Mouse (Mus musculus) heart, adult 2 months (tissue): ENCODE data around the gene Trcg1. TPM values are rescaled to one million over a fixed set of nuclear protein-coding genes. Genes with fewer than 3 reads are reported as not detected.

Experiments used
- DNase-seq, 2 experiments: peaks; one replicate each; pipeline ENCODE4 v3.0.0; 2021
- H3K27ac ChIP-seq: fragments of 200-600 bp; 2 replicates; pipeline ENCODE4 v1.8.1; 2022
- H3K27me3 ChIP-seq: fragments of 200-500 bp; 2 replicates; pipeline ENCODE4 v1.6.1; 2012; ENCODE audit warnings: mild to moderate bottlenecking, low read length, inconsistent platforms, mixed read lengths; ENCODE audit not compliant: control insufficient read depth, insufficient read depth
- H3K36me3 ChIP-seq: fragments of 200-500 bp; 2 replicates; pipeline ENCODE4 v1.6.1; 2012; ENCODE audit warnings: low read length, inconsistent platforms; ENCODE audit not compliant: control insufficient read depth, insufficient read depth
- H3K4me1 ChIP-seq: fragments of 200-500 bp; 2 replicates; pipeline ENCODE4 v1.6.1; 2011; ENCODE audit warnings: low read length; ENCODE audit not compliant: control insufficient read depth, insufficient read depth
- H3K4me3 ChIP-seq: fragments of 200-600 bp; 2 replicates; pipeline ENCODE4 v1.8.1; 2022
- H3K79me2 ChIP-seq: fragments of 200-500 bp; replicated peaks from 2 replicates; pipeline ENCODE4 v1.6.1; 2012; ENCODE audit warnings: mild to moderate bottlenecking, inconsistent platforms, low read length, moderate library complexity, mixed read lengths; ENCODE audit not compliant: control insufficient read depth, insufficient read depth
- H3K9ac ChIP-seq: fragments of 200-500 bp; 2 replicates; pipeline ENCODE4 v1.6.1; 2012; ENCODE audit warnings: low read depth, mild to moderate bottlenecking, control low read depth, inconsistent platforms, low read length, mixed read lengths
- CTCF ChIP-seq: fragments of 200-600 bp; IDR thresholded peaks from 2 replicates; pipeline ENCODE4 v1.8.1; 2022; ENCODE audit warnings: antibody characterized with exemption, mild to moderate bottlenecking, moderate library complexity
- EP300 ChIP-seq: fragments of 200-500 bp; IDR thresholded peaks from 2 replicates; pipeline ENCODE4 v1.6.1; 2011; ENCODE audit warnings: low read depth, low read length, control low read depth; ENCODE audit not compliant: insufficient read depth
- POLR2A ChIP-seq: fragments of 200-500 bp; IDR thresholded peaks from 2 replicates; pipeline ENCODE4 v1.6.1; 2011; ENCODE audit warnings: mild to moderate bottlenecking, low read depth, low read length, control low read depth; ENCODE audit not compliant: insufficient read depth
- WGBS: fragments of 180-500 bp; shearing (Covaris S2); methylation state at CpG from one replicate; pipeline ENCODE4 v1.1.7; 2018; 5-methylcytosine and 5-hydroxymethylcytosine counted together
- intact Hi-C: fragments of 180-260 bp; cut with DNase I; formaldehyde crosslinking; loops from one replicate; pipeline ENCODE4 v1.15.1; 2025
- polyA plus RNA-seq: library from polyadenylated mRNA; depleted of rRNA; stranded (reverse); fragments of >200 nt; gene quantifications from 2 replicates; pipeline ENCODE4 v1.2.3, GENCODE M21; 2012
- total RNA-seq, 2 experiments: library from RNA; stranded (reverse); gene quantifications; 2 replicates each; pipeline ENCODE4 v1.2.3; 2021

Trcg1 gene
- total and polyA plus RNA-seq, 3 experiments: not detected

- no peak overlapping the region for H3K27ac ChIP-seq
- H3K4me3 ChIP-seq: no peak overlapping the region
- H3K4me1 ChIP-seq: no peaks in the 10 kb centered on the region; the same call in 1 of the 2 replicates
- WGBS: 75% methylated on average over 4 of the region's 4 CpGs
- H3K79me2 ChIP-seq: no peaks in the 10 kb centered on the region
- no peak overlapping the region for H3K9ac ChIP-seq
- intact Hi-C loops: loop anchor here (10.0 kb wide), 1 partner anchor 175 kb away; no protein-coding TSS in a partner anchor
- H3K36me3 ChIP-seq: no peaks in the 10 kb centered on the region
- H3K27me3 ChIP-seq: no peaks in the 10 kb centered on the region
- no peak for TF ChIP-seq POLR2A
- TF ChIP-seq EP300: no peak
- no peak for TF ChIP-seq CTCF
- DNase-seq: no peak
Measured at GRCm38 (mm10) chr9:57229726-57230125, 6.6 kb upstream of the Trcg1 start.

DNA sequence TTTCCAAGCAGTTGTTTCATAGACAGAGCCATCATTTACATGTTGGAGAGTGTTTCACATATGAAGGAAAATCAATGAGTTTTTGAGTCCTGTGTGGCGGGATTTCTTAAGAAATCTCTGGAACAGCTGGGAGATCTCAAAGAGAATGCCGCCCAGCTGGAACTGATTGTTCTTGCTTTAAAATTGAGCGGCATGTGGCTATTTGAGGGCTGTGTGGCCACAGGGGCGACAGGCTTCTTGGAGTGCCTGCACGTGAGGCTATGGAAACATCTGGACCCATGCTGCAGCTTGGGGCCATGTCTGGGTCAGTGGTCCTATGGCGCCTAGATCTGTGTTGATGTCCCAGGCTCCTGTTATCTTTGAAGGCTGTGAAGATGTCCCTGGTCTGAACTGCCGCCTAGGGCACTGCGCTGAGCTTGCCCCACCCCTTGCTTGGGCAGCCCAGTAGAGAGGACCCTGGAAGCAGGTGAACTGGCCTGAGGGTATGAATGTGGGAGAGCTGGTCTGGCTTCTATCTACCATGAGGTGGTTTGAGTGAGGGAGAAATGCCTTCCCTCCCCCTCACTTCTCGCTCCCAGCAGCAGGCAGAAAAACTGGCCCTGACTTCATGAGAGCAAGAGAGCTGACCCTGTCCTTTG, 6.1 kb upstream of the Trcg1 start:
- peak in 1 of 2 experiments; percentile 14 for DNase-seq
- TF ChIP-seq EP300 (no peak), CTCF (no peak), POLR2A (no peak)
- 73% methylated on average over 9 of the region's 9 CpGs for WGBS
- intact Hi-C loops: no loop called here
- H3K9ac ChIP-seq: no peak overlapping the region
- H3K4me3 ChIP-seq: no peak overlapping the region
- H3K27me3 ChIP-seq: no peaks in the 10 kb centered on the region
- no peak overlapping the region for H3K27ac ChIP-seq
- no peaks in the 10 kb centered on the region for H3K79me2 ChIP-seq
- no peaks in the 10 kb centered on the region for H3K36me3 ChIP-seq
- no peaks in the 10 kb centered on the region; the same call in 1 of the 2 replicates for H3K4me1 ChIP-seq

- Histone ChIP-seq H3K4me1 (no peaks in the 10 kb centered on the region; the same call in 1 of the 2 replicates), H3K9ac (no peak overlapping the region), H3K79me2 (no peaks in the 10 kb centered on the region), H3K27ac (no peak overlapping the region), H3K27me3 (no peaks in the 10 kb centered on the region), H3K4me3 (no peak overlapping the region), H3K36me3 (no peaks in the 10 kb centered on the region)
- no peak for DNase-seq
- intact Hi-C loops: no loop called here
- TF ChIP-seq EP300 (no peak), POLR2A (no peak), CTCF (no peak)
- 71% methylated on average over 8 of the region's 8 CpGs for WGBS
Measured at GRCm38 (mm10) chr9:57231536-57232255, 4.7 kb upstream of the Trcg1 start.

DNA sequence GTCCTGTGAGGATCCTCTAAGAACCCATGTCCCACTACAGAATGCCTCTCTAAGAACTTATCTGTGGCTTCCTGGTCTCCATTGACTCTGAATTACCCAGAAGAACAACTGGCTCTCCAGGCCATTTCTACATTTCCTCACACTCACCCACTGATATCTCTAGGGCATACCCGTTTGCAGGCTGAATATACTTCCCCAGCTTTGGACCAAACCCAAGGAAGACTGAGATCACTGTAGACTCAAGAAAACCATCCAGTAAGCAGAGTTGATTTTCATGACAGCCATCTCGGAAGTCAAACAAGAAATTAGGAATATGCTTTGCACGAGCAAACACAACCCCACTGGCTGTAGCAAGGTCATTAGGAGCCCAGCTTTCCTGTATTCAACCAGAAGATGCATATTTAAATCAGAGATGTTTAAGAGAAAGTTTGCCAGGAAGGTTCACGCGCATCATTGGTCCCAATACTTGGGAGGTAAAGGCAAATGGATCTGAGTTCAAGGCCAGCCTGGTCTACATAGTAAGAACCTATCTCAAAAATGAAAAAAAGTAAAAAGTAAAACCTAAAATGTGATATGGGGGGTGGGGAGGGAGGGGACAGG, 3.9 kb upstream of the Trcg1 start:
- TF ChIP-seq EP300: no peak
- TF ChIP-seq POLR2A: no peak
- no peak for TF ChIP-seq CTCF
- Histone ChIP-seq H3K4me3 (no peak overlapping the region), H3K4me1 (no peaks in the 10 kb centered on the region; the same call in 1 of the 2 replicates), H3K9ac (no peak overlapping the region), H3K36me3 (no peaks in the 10 kb centered on the region), H3K27ac (no peak overlapping the region), H3K79me2 (no peaks in the 10 kb centered on the region), H3K27me3 (no peaks in the 10 kb centered on the region)
- DNase-seq: no peak
- 84% methylated on average over 5 of the region's 5 CpGs for WGBS
- intact Hi-C loops: no loop called here

DNA sequence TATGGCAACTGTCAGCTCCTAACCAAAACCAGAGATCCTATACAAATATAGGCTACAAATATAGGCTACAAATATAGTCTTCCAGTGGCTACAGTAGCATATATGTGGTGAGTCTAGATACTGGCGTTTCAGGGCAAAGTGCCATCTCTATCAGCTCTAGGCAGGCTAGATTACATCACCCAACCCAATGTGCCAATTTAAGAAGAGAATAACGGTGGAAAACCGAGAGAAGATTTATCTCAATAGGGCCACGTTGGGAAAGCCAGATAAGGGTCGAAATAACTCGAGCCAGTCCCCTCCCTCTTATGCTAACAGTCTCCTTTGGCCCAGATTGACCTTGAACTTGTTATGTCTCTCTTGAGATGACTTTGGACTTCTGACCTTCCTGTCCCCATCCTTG, 3.2 kb upstream of the Trcg1 start:
- TF ChIP-seq CTCF (no peak), EP300 (no peak), POLR2A (no peak)
- H3K9ac ChIP-seq: no peak overlapping the region
- no peaks in the 10 kb centered on the region for H3K27me3 ChIP-seq
- no peaks in the 10 kb centered on the region for H3K36me3 ChIP-seq
- intact Hi-C loops: no loop called here
- WGBS: 23% methylated on average over 6 of the region's 6 CpGs
- H3K4me1 ChIP-seq: no peaks in the 10 kb centered on the region; the same call in 1 of the 2 replicates
- no peak for DNase-seq
- no peak overlapping the region for H3K4me3 ChIP-seq
- no peaks in the 10 kb centered on the region for H3K79me2 ChIP-seq
- H3K27ac ChIP-seq: no peak overlapping the region
